Mouse (Mus musculus) small intestine, adult 2 months (tissue): Measurements from ENCODE around the gene P3h4.

Experiments used
- CTCF ChIP-seq: fragments of 200-500 bp; IDR thresholded peaks from 2 replicates; pipeline ENCODE4 v1.5.1; 2012; ENCODE audit warnings: low read depth, mild to moderate bottlenecking, control low read depth, inconsistent platforms, low read length, moderate library complexity, mixed read lengths; ENCODE audit not compliant: insufficient replicate concordance, insufficient read length; ENCODE audit errors: extremely low read depth
- POLR2A ChIP-seq: fragments of 200-500 bp; IDR thresholded peaks from 2 replicates; pipeline ENCODE4 v1.6.1; 2012; ENCODE audit warnings: low read depth, mild to moderate bottlenecking, control low read depth, inconsistent platforms, low read length, moderate library complexity

- TF ChIP-seq CTCF, result no peak
- no peak for TF ChIP-seq POLR2A
Observed at GRCm38 (mm10) chr11:100413541-100413940, 1.1 kb downstream of the P3h4 start.
